Mouse (Mus musculus): ENCODE measurements around the gene Micu1.

GRCm38 (mm10) chr10:59808677-59809076, 106.4 kb downstream of the Micu1 start:
- no peak for TF ChIP-seq CTCF (IDR thresholded peaks at IDR 0.05; ENCODE audit: low read depth)
- TF ChIP-seq EP300 (optimal IDR thresholded peaks at IDR 0.05), result no peak

Data from stomach, postnatal 0 days (tissue).